Mouse (Mus musculus): ENCODE measurements around the gene Pwp2. TPM values are rescaled to one million over a fixed set of nuclear protein-coding genes. Genes with fewer than 3 reads are reported as not detected.

Gene Pwp2
- total and polyA plus RNA-seq, 2 experiments from 2014 or later, result 16.4 to 30.0 TPM

DNA sequence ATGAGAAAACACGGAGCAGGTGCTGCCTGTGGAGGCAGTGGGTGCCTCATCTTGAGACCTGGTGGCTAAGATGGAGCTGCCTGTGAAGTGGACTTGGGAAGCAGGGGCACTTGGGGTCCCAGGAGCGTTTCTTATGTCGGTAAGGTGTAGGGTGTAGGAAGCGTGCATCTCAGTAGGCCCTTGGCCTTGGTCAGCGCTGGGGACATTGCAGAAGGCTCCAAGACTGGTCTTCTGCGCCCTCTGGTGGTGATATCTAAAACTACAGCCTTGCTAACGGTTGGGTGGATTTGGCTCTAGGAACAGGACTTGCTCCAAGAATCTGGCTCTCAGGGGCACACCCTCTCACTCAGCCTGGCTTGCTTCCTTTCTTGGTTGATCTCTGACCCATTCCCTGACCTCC is 25.0 kb downstream of the Pwp2 start:
- 0 out of 2 replicates have a peak overlapping the region, but pooled peaks have one; percentile 6 for H3K9ac ChIP-seq
- peaks cover 28% of the 10 kb centered on the region for H3K36me3 ChIP-seq (ENCODE audit: insufficient read depth)
- DNase-seq, result peak; percentile 86
- H3K9me3 ChIP-seq (ENCODE audit: low read length), result no peaks in the 10 kb centered on the region
- TF ChIP-seq CTCF (IDR thresholded peaks at IDR 0.05; ENCODE audit: low read depth), result peak; percentile 96
- peak overlapping the region; percentile 37 for H3K4me2 ChIP-seq (ENCODE audit: low read depth)
- no peak overlapping the region for H3K27ac ChIP-seq (ENCODE audit: low read depth, low read length)
- 4% methylated on average over 7 of the region's 7 CpGs for WGBS
- no peaks in the 10 kb centered on the region for H3K27me3 ChIP-seq (ENCODE audit: insufficient read depth, low read length)
- H3K4me3 ChIP-seq (ENCODE audit: low read depth, low read length), result no peak overlapping the region
- H3K4me1 ChIP-seq (ENCODE audit: insufficient read depth), result no peaks in the 10 kb centered on the region
- ATAC-seq, result peak; percentile 75

DNA sequence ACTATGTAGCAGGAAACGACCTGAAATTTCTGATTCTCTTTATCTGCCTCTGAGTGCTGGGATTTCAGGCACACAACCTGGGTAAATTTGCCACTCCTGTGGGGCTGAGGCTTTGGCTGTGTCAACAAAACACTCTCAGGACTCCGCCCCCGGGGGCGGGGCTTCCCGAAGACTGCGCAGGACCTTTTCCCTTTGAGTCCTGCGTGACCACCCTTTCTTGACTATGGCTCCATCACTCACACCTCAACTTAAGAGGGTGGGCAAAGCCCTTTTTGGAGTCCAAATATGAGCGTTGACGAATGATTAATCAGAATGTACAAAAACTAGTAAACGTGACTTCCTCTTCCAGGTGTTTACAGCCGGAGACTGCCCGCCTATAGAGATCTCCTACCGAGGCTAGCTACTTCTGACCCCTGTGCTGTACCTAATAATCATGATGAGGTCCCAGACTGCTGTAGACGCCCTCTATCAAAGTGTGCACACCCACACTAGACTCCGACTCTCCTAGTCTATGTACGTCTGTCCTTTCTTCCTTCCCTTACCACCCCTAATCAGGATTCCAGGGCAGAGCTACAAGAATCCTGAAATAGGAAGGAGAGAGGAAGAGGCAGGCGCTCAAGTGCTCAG is 25.6 kb downstream of the Pwp2 start:
- Histone ChIP-seq H3K9ac (0 out of 2 replicates have a peak overlapping the region, but pooled peaks have one; percentile 6), H3K9me3 (ENCODE audit: low read length) (no peaks in the 10 kb centered on the region), H3K36me3 (ENCODE audit: insufficient read depth) (peaks cover 23% of the 10 kb centered on the region), H3K27ac (ENCODE audit: low read depth, low read length) (no peak overlapping the region), H3K4me2 (ENCODE audit: low read depth) (peak overlapping the region; percentile 37), H3K27me3 (ENCODE audit: insufficient read depth, low read length) (no peaks in the 10 kb centered on the region), H3K4me3 (ENCODE audit: low read depth, low read length) (no peak overlapping the region), H3K4me1 (ENCODE audit: insufficient read depth) (no peaks in the 10 kb centered on the region)
- ATAC-seq, result peak; percentile 6; the same call in 1 of the 2 replicates
- no peak for TF ChIP-seq CTCF (IDR thresholded peaks at IDR 0.05; ENCODE audit: low read depth)
- DNase-seq, result peak; percentile 34
- WGBS, result 18% methylated on average over 17 of the region's 17 CpGs

DNA sequence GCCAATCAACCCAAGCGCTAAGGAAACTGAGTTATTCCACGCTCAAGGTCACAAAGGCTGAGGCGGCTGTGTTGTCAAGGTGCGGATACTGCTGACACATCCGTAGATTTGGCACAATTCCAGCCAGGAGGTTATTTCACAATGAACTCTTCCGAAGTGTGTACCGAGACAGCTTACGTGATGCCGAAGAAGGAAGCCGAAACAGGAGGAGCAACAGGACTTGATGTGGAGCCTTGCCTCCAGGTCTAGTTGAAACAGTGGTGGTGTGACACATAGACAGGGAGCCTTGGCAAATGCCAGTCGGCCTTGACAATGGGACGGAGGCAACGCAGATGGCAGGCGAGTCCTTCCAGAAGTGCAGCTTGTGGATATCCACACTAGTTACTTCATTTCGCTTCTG is 26.9 kb downstream of the Pwp2 start:
- no peak overlapping the region for H3K4me2 ChIP-seq (ENCODE audit: low read depth)
- no peak for TF ChIP-seq CTCF (IDR thresholded peaks at IDR 0.05; ENCODE audit: low read depth)

GRCm38 (mm10) chr10:78156926-78157325 is 28.0 kb downstream of the Pwp2 start:
- Histone ChIP-seq H3K27me3 (ENCODE audit: insufficient read depth, low read length) (no peaks in the 10 kb centered on the region; the same call in 1 of the 2 replicates), H3K9ac (no peak overlapping the region), H3K27ac (ENCODE audit: low read depth, low read length) (no peak overlapping the region), H3K4me3 (ENCODE audit: low read depth, low read length) (no peak overlapping the region), H3K4me1 (ENCODE audit: insufficient read depth) (no peaks in the 10 kb centered on the region), H3K36me3 (ENCODE audit: insufficient read depth) (peaks cover 10% of the 10 kb centered on the region; the same call in 1 of the 2 replicates), H3K4me2 (ENCODE audit: low read depth) (no peak overlapping the region), H3K9me3 (ENCODE audit: low read length) (no peaks in the 10 kb centered on the region)
- TF ChIP-seq CTCF (IDR thresholded peaks at IDR 0.05; ENCODE audit: low read depth), result no peak
- no peak for ATAC-seq
- DNase-seq, result no peak
- 86% methylated on average over 6 of the region's 6 CpGs for WGBS

More for the DNA sequence above, 26.9 kb downstream of the Pwp2 start:
- no peaks in the 10 kb centered on the region for H3K4me1 ChIP-seq (ENCODE audit: insufficient read depth)
- H3K27ac ChIP-seq (ENCODE audit: low read depth, low read length), result no peak overlapping the region
- H3K9me3 ChIP-seq (ENCODE audit: low read length), result no peaks in the 10 kb centered on the region
- DNase-seq, result no peak
- H3K27me3 ChIP-seq (ENCODE audit: insufficient read depth, low read length), result no peaks in the 10 kb centered on the region; the same call in 1 of the 2 replicates
- no peak overlapping the region for H3K4me3 ChIP-seq (ENCODE audit: low read depth, low read length)
- H3K36me3 ChIP-seq (ENCODE audit: insufficient read depth), result peaks cover 20% of the 10 kb centered on the region
- 76% methylated on average over 15 of the region's 15 CpGs for WGBS
- no peak overlapping the region for H3K9ac ChIP-seq
- ATAC-seq, result no peak

DNA sequence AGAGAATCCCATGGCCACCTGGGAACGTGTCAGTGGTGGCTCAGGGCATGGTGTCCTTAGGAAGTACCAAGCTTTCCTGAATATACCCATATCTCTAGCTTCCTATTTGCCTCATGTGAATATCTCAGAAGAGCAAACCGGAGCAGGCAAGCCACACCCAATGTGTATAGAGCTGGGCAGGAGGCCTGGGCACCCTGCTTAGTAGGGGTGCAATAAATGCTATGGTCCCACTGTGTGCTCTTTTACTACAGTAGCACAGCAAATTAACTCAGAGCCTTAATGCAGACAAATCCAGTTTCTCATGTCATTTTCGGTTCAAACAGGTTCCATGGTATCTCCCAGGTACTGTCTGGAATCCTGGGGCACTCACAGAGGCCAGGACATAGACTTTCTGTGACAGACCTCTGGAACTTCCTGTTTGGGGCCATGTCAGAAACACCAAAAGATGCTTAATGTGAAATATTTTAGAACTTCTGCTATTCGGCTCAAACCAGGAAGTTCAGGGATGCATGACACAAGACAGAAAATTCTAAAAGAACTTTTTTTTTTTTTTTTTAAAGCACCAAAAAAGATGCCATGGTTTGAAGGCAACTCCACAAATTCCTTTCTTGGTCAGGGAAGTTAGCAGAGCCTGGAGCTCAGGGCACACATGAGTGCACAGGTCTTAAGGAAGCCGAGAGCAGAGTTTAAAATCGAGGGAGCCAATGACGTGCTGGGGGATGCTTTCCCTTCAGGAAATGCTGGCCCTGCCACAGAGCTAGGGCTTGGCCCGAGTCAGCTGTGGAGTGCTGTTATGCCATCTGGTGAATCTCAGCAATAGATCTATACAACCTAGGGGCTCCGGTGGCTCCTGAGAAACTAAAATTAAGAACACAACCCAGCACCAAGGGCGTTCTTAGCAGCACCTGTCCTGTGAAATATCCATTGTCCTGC is 35.8 kb downstream of the Pwp2 start:
- no peaks in the 10 kb centered on the region for H3K9me3 ChIP-seq (ENCODE audit: low read length)
- no peak overlapping the region for H3K4me2 ChIP-seq (ENCODE audit: low read depth)
- no peaks in the 10 kb centered on the region; the same call in 1 of the 2 replicates for H3K27me3 ChIP-seq (ENCODE audit: insufficient read depth, low read length)
- DNase-seq (no peak), ATAC-seq (no peak)
- no peak for TF ChIP-seq CTCF (IDR thresholded peaks at IDR 0.05; ENCODE audit: low read depth)
- no peaks in the 10 kb centered on the region for H3K36me3 ChIP-seq (ENCODE audit: insufficient read depth)
- H3K27ac ChIP-seq (ENCODE audit: low read depth, low read length), result no peak overlapping the region
- no peak overlapping the region for H3K4me3 ChIP-seq (ENCODE audit: low read depth, low read length)
- H3K4me1 ChIP-seq (ENCODE audit: insufficient read depth), result no peaks in the 10 kb centered on the region
- WGBS, result 64% methylated on average over 10 of the region's 10 CpGs
- no peak overlapping the region for H3K9ac ChIP-seq

- H3K9ac ChIP-seq, result no peak overlapping the region
- 85% methylated on average over 4 of the region's 4 CpGs for WGBS
- H3K27ac ChIP-seq (ENCODE audit: low read depth, low read length), result no peak overlapping the region
- ATAC-seq (no peak), DNase-seq (no peak)
- TF ChIP-seq CTCF (IDR thresholded peaks at IDR 0.05; ENCODE audit: low read depth), result no peak
- no peaks in the 10 kb centered on the region for H3K36me3 ChIP-seq (ENCODE audit: insufficient read depth)
- H3K27me3 ChIP-seq (ENCODE audit: insufficient read depth, low read length), result no peaks in the 10 kb centered on the region
- no peak overlapping the region for H3K4me2 ChIP-seq (ENCODE audit: low read depth)
- H3K4me1 ChIP-seq (ENCODE audit: insufficient read depth), result no peaks in the 10 kb centered on the region
- no peaks in the 10 kb centered on the region for H3K9me3 ChIP-seq (ENCODE audit: low read length)
- H3K4me3 ChIP-seq (ENCODE audit: low read depth, low read length), result no peak overlapping the region
These were observed 37.0 kb downstream of the Pwp2 start for GRCm38 (mm10) chr10:78147908-78148441.

Measured in forebrain, postnatal 0 days (tissue).